Mouse (Mus musculus): ENCODE data around the gene Arhgap9. TPM values are rescaled to one million over a fixed set of nuclear protein-coding genes. Genes with fewer than 3 reads are reported as not detected.

The Arhgap9 gene
- polyA plus RNA-seq, 1 experiment = 0.78 TPM

DNA sequence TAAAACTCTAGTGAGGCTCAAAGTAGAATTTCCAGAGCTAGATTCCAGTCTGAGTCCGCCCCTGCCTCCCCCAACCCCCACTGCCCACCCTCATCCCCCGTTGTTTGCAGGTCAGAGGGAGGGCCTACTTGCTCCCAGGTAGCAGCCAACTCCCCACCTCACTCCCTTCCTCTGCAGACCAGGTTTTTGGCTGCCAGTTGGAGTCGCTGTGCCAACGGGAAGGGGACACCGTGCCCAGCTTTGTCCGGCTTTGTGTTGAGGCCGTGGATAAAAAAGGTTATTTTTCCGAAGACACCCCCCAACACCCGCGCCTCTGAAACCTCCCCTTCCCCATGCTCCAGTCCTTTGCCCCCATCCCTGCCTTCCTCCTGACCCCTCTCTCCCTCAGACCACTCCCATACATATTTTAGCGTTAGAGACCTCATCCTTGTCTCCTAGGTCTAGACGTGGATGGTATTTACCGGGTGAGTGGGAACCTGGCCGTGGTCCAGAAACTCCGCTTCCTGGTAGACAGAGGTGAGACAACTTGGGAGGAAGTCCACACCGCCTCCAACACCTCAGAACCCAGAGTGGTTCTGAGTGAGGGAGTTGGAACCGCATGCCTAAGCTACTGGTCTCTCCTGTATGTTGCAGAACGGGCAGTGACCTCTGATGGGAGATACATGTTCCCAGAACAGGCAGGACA, 5.8 kb downstream of the Arhgap9 start:
- H3K79me3 ChIP-seq (ENCODE audit: low read depth) = no peaks in the 10 kb centered on the region
- H3K27me3 ChIP-seq (ENCODE audit: control insufficient read depth, insufficient read depth, insufficient read length) = peaks cover 45% of the 10 kb centered on the region
- no peaks in the 10 kb centered on the region for H3K36me3 ChIP-seq (ENCODE audit: control insufficient read depth, insufficient read depth)
- H3K79me2 ChIP-seq (ENCODE audit: control insufficient read depth, insufficient read depth) = no peaks in the 10 kb centered on the region
- H3ac ChIP-seq (ENCODE audit: control insufficient read depth, insufficient read length, low read depth) = no peak overlapping the region
- H3K4me3 ChIP-seq (ENCODE audit: insufficient read depth, poor library complexity, severe bottlenecking) = no peak overlapping the region
- TF ChIP-seq CEBPB (IDR thresholded peaks at IDR 0.05; ENCODE audit: low read depth) = no peak
- no peak for TF ChIP-seq MAX (IDR thresholded peaks at IDR 0.05)
- no peak for TF ChIP-seq CTCF (IDR thresholded peaks at IDR 0.05; ENCODE audit: control insufficient read depth, insufficient read depth, insufficient read length)
- no peak for TF ChIP-seq MYOG (IDR thresholded peaks at IDR 0.05; ENCODE audit: control insufficient read depth, extremely low read depth, insufficient read length)
- no peak for TF ChIP-seq MYOD1 (IDR thresholded peaks at IDR 0.05; ENCODE audit: control insufficient read depth, insufficient read length, low read depth)
- TF ChIP-seq USF1 (IDR thresholded peaks at IDR 0.05; ENCODE audit: low read depth) = no peak
- no peak for TF ChIP-seq FOSL1 (IDR thresholded peaks at IDR 0.05; ENCODE audit: insufficient read depth, low read length, poor library complexity, severe bottlenecking)

- H3K27me3 ChIP-seq (ENCODE audit: control insufficient read depth, insufficient read depth, insufficient read length) = peaks cover 36% of the 10 kb centered on the region
- H3ac ChIP-seq (ENCODE audit: control insufficient read depth, insufficient read length, low read depth) = no peak overlapping the region
- H3K36me3 ChIP-seq (ENCODE audit: control insufficient read depth, insufficient read depth) = no peaks in the 10 kb centered on the region
- H3K79me3 ChIP-seq (ENCODE audit: low read depth) = no peaks in the 10 kb centered on the region
- H3K79me2 ChIP-seq (ENCODE audit: control insufficient read depth, insufficient read depth) = no peaks in the 10 kb centered on the region
- no peak overlapping the region for H3K4me3 ChIP-seq (ENCODE audit: insufficient read depth, poor library complexity, severe bottlenecking)
- no peak for TF ChIP-seq FOSL1 (IDR thresholded peaks at IDR 0.05; ENCODE audit: insufficient read depth, low read length, poor library complexity, severe bottlenecking)
Measured at GRCm38 (mm10) chr10:127330212-127330611, 8.4 kb downstream of the Arhgap9 start.

GRCm38 (mm10) chr10:127332211-127332874, 10.6 kb downstream of the Arhgap9 start:
- TF ChIP-seq USF1 (IDR thresholded peaks at IDR 0.05; ENCODE audit: low read depth) (no peak), MYOD1 (IDR thresholded peaks at IDR 0.05; ENCODE audit: control insufficient read depth, insufficient read length, low read depth) (no peak), MYOG (IDR thresholded peaks at IDR 0.05; ENCODE audit: control insufficient read depth, extremely low read depth, insufficient read length) (no peak), FOSL1 (IDR thresholded peaks at IDR 0.05; ENCODE audit: insufficient read depth, low read length, poor library complexity, severe bottlenecking) (no peak), CEBPB (IDR thresholded peaks at IDR 0.05; ENCODE audit: low read depth) (no peak), CTCF (IDR thresholded peaks at IDR 0.05; ENCODE audit: control insufficient read depth, insufficient read depth, insufficient read length) (no peak), MAX (IDR thresholded peaks at IDR 0.05) (no peak)
- Histone ChIP-seq H3K36me3 (ENCODE audit: control insufficient read depth, insufficient read depth) (no peaks in the 10 kb centered on the region), H3K4me3 (ENCODE audit: insufficient read depth, poor library complexity, severe bottlenecking) (no peak overlapping the region)

GRCm38 (mm10) chr10:127333152-127333551, 11.4 kb downstream of the Arhgap9 start:
- Histone ChIP-seq H3K36me3 (ENCODE audit: control insufficient read depth, insufficient read depth) (no peaks in the 10 kb centered on the region), H3ac (ENCODE audit: control insufficient read depth, insufficient read length, low read depth) (no peak overlapping the region)
- TF ChIP-seq MYOD1 (IDR thresholded peaks at IDR 0.05; ENCODE audit: control insufficient read depth, insufficient read length, low read depth) (no peak), CEBPB (IDR thresholded peaks at IDR 0.05; ENCODE audit: low read depth) (no peak), MYOG (IDR thresholded peaks at IDR 0.05; ENCODE audit: control insufficient read depth, extremely low read depth, insufficient read length) (no peak), MAX (IDR thresholded peaks at IDR 0.05) (no peak), FOSL1 (IDR thresholded peaks at IDR 0.05; ENCODE audit: insufficient read depth, low read length, poor library complexity, severe bottlenecking) (no peak)

More at GRCm38 (mm10) chr10:127332211-127332874, 10.6 kb downstream of the Arhgap9 start:
- H3K79me3 ChIP-seq (ENCODE audit: low read depth) = no peaks in the 10 kb centered on the region
- H3K27me3 ChIP-seq (ENCODE audit: control insufficient read depth, insufficient read depth, insufficient read length) = peaks cover 15% of the 10 kb centered on the region
- no peaks in the 10 kb centered on the region for H3K79me2 ChIP-seq (ENCODE audit: control insufficient read depth, insufficient read depth)
- no peak overlapping the region for H3ac ChIP-seq (ENCODE audit: control insufficient read depth, insufficient read length, low read depth)

GRCm38 (mm10) chr10:127335271-127335670, 13.5 kb downstream of the Arhgap9 start:
- Histone ChIP-seq H3K36me3 (ENCODE audit: control insufficient read depth, insufficient read depth) (no peaks in the 10 kb centered on the region), H3K27me3 (ENCODE audit: control insufficient read depth, insufficient read depth, insufficient read length) (no peaks in the 10 kb centered on the region), H3K79me3 (ENCODE audit: low read depth) (no peaks in the 10 kb centered on the region), H3ac (ENCODE audit: control insufficient read depth, insufficient read length, low read depth) (no peak overlapping the region), H3K4me3 (ENCODE audit: insufficient read depth, poor library complexity, severe bottlenecking) (no peak overlapping the region), H3K79me2 (ENCODE audit: control insufficient read depth, insufficient read depth) (no peaks in the 10 kb centered on the region)
- TF ChIP-seq CEBPB (IDR thresholded peaks at IDR 0.05; ENCODE audit: low read depth) = no peak
- peak; percentile 72 for TF ChIP-seq USF1 (IDR thresholded peaks at IDR 0.05; ENCODE audit: low read depth)
- no peak for TF ChIP-seq FOSL1 (IDR thresholded peaks at IDR 0.05; ENCODE audit: insufficient read depth, low read length, poor library complexity, severe bottlenecking)
- no peak for TF ChIP-seq CTCF (IDR thresholded peaks at IDR 0.05; ENCODE audit: control insufficient read depth, insufficient read depth, insufficient read length)
- TF ChIP-seq MYOD1 (IDR thresholded peaks at IDR 0.05; ENCODE audit: control insufficient read depth, insufficient read length, low read depth) = no peak
- no peak for TF ChIP-seq MYOG (IDR thresholded peaks at IDR 0.05; ENCODE audit: control insufficient read depth, extremely low read depth, insufficient read length)

More at GRCm38 (mm10) chr10:127333152-127333551, 11.4 kb downstream of the Arhgap9 start:
- H3K27me3 ChIP-seq (ENCODE audit: control insufficient read depth, insufficient read depth, insufficient read length) = peaks cover 8% of the 10 kb centered on the region
- no peaks in the 10 kb centered on the region for H3K79me2 ChIP-seq (ENCODE audit: control insufficient read depth, insufficient read depth)
- no peaks in the 10 kb centered on the region for H3K79me3 ChIP-seq (ENCODE audit: low read depth)
- no peak overlapping the region for H3K4me3 ChIP-seq (ENCODE audit: insufficient read depth, poor library complexity, severe bottlenecking)

Measured in C2C12 (cell line).